Mouse (Mus musculus) midbrain, embryonic 12.5 days (tissue): ENCODE results near the gene Flot2. TPM values are rescaled to one million over a fixed set of nuclear protein-coding genes. Genes with fewer than 3 reads are reported as not detected.

Experiments used
- ATAC-seq: fragments of 200-750 bp; cut with Nextera tagmentation; 2 replicates; pipeline ENCODE4 v1.8.0; 2017; ENCODE audit warnings: low read depth, moderate TSS enrichment, moderate library complexity; ENCODE audit not compliant: low FRiP score
- H3K27ac ChIP-seq: fragments of 300-500 bp; sonication (generic); replicated peaks from 2 replicates; pipeline ENCODE4 v1.5.1; 2016; ENCODE audit warnings: mild to moderate bottlenecking
- H3K27me3 ChIP-seq: fragments of 300-500 bp; sonication (generic); 2 replicates; pipeline ENCODE4 v1.6.1; 2016; ENCODE audit warnings: mild to moderate bottlenecking
- H3K36me3 ChIP-seq: fragments of 300-500 bp; sonication (generic); 2 replicates; pipeline ENCODE4 v1.6.1; 2016
- H3K4me1 ChIP-seq: fragments of 300-500 bp; sonication (generic); 2 replicates; pipeline ENCODE4 v1.6.1; 2016
- H3K4me2 ChIP-seq: fragments of 300-500 bp; sonication (generic); replicated peaks from 2 replicates; pipeline ENCODE4 v1.6.1; 2016; ENCODE audit warnings: mild to moderate bottlenecking, moderate library complexity
- H3K4me3 ChIP-seq: fragments of 300-500 bp; sonication (generic); 2 replicates; pipeline ENCODE4 v1.5.1; 2016; ENCODE audit warnings: mild to moderate bottlenecking
- H3K9ac ChIP-seq: fragments of 300-500 bp; sonication (generic); replicated peaks from 2 replicates; pipeline ENCODE4 v1.6.1; 2016; ENCODE audit warnings: mild to moderate bottlenecking, moderate library complexity
- H3K9me3 ChIP-seq: fragments of 300-500 bp; sonication (generic); 2 replicates; pipeline ENCODE4 v1.6.1; 2016; ENCODE audit warnings: mild to moderate bottlenecking
- WGBS: fragments of 180-500 bp; shearing (Covaris S2); methylation state at CpG from one replicate; pipeline ENCODE4 v1.1.7; 2016; 5-methylcytosine and 5-hydroxymethylcytosine counted together
- polyA plus RNA-seq: library from polyadenylated mRNA; unstranded; fragments of >200 nt; fragmentation: Nextera tagmentation; extraction: Ambion mirVana; gene quantifications from 2 replicates; pipeline ENCODE4 v1.2.1, GENCODE M21; 2016

The Flot2 gene
- polyA plus RNA-seq: 64.8 and 67.0 TPM in 2 replicates

DNA sequence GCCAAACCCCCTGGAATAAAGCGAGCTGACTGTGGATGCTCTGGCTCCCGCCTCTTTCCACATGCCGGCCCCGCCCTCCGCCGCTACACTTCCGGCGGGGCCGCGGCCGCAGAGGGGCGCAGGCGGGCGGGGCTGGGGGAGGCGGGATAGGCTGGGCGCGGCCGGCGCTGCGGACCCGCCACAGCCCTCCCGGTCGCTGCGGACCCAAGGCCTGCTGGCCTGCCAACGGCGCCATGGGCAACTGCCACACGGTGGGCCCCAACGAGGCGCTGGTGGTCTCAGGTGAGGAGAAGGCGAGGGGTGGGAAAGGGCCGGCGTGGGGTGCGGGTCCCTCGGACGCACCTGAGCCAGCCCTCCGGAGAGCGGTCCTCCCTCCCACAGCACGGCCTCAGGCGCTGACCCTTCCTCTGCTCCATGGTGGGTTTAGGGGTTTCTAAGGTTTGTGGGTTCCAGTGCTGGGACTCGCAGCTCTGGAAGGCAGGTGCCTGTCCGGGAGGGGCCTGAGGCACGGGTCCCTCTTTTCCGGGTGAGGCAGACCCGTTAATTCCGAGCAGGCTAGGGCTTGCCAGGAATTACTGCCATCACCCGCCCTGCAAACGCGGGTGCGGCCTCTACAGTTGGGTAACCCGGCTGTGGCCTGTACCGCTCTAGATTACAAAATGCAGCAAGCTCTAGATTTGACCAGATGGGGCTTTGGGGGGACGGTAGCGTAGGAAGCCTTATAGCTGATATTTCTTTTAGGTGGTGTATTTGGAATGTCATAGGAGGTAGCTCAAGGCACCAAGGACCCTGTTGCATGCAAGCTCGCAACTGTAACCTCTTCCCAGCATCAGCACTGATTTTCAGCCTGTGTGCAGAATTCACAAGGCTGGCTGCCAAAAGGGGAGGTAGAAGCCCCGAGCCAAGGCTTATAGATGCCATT is at the start of gene Flot2:
Gene Flot2, plus strand, starts transcription at position 101 of the 922 bp plus-strand sequence.
- Histone ChIP-seq H3K4me1 (peaks cover 22% of the 10 kb centered on the region), H3K9ac (peak within 1 kb of the TSS; percentile 91), H3K4me2 (peak within 1 kb of the TSS; percentile 80), H3K4me3 (peak within 1 kb of the TSS; percentile 87), H3K9me3 (no peaks in the 10 kb centered on the region), H3K27me3 (no peaks in the 10 kb centered on the region), H3K27ac (peak within 1 kb of the TSS; percentile 78), H3K36me3 (peaks cover 23% of the 10 kb centered on the region)
- ATAC-seq: peak; percentile 91
- WGBS: 2% methylated on average over 42 of the region's 55 CpGs

DNA sequence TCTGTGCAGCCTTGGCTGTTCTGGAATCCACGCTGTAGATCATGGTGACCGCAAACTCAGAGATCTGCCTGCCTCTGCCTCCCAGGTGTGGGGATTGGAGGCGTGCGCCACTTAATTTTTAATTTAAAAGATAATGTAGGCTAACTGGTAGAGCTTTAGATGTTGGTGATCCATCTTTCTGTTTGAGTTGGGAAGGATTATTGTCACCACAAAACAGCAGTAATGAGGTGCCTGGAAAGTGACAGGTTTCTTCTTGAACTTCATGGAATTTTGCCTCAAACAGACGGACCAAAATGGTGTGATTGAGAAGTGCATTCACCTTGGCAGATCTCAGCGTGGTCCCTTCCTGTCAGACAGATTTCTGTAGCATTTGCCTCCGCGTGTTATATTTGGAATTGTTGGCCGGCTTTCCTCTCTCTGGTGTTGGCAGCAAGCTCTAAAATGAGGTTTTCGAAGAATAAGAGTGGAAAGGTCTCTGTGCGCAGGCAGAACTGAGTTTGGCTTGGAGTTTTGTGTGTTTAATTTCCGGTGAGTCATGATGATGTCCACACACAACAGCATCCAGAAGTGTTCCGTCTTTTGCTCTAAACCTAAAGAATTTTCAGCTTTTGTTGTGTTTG is 48.5 kb upstream of the Flot2 start:
- H3K27ac ChIP-seq: no peak overlapping the region
- H3K9ac ChIP-seq: no peak overlapping the region
- H3K9me3 ChIP-seq: no peaks in the 10 kb centered on the region
- H3K27me3 ChIP-seq: no peaks in the 10 kb centered on the region
- peaks cover 13% of the 10 kb centered on the region for H3K4me1 ChIP-seq
- WGBS: 93% methylated on average over 13 of the region's 13 CpGs
- peaks cover 38% of the 10 kb centered on the region for H3K36me3 ChIP-seq
- no peak for ATAC-seq
- no peak overlapping the region for H3K4me3 ChIP-seq
- no peak overlapping the region for H3K4me2 ChIP-seq

DNA sequence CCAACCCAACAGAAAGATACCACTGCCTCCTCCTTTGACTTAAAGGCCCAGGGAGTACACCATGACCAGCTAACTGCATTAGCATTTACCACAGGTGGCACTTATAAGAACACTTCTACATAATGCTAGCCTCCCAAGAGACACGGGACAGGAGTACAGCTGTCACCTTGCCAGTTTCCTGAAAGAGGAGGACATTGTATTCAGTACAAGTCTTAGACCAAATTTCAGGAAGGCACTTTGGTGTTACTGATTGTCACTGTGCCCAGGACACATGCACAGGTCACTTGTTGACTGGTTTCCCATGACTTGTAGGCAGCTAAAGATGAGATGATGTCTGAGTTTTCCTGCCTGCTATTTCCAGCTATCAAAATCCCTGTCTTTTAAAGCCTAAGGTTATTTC is 42.2 kb upstream of the Flot2 start:
- H3K4me2 ChIP-seq: no peak overlapping the region
- H3K4me3 ChIP-seq: no peak overlapping the region
- H3K27me3 ChIP-seq: no peaks in the 10 kb centered on the region
- no peak for ATAC-seq
- H3K27ac ChIP-seq: no peak overlapping the region
- no peaks in the 10 kb centered on the region for H3K4me1 ChIP-seq
- no peaks in the 10 kb centered on the region for H3K9me3 ChIP-seq
- no peak overlapping the region for H3K9ac ChIP-seq
- peaks cover 22% of the 10 kb centered on the region for H3K36me3 ChIP-seq
- 81% methylated on average over 1 of the region's 1 CpGs for WGBS

DNA sequence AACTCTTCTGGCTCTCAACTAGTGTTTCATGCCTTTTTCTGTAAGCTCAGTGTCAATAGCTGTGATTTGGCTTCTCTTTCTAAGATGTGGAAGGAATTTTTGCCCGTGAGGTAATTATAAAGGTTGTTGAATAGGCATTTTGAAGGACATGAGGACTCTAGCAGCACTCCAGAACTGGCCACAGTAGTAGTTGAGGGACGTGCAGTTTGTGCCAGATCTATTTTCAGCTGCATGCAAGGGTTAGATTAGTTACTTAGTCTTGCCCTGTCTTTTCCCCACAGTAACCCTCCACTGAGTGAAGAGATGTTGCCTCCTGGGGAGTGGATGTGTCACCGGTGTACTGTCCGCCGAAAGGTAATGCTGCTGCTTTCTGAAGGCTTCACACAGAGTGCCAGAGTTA is 31.3 kb upstream of the Flot2 start:
- H3K9ac ChIP-seq: no peak overlapping the region
- H3K36me3 ChIP-seq: peaks cover 57% of the 10 kb centered on the region
- no peak overlapping the region for H3K4me3 ChIP-seq
- H3K9me3 ChIP-seq: no peaks in the 10 kb centered on the region
- WGBS: 97% methylated on average over 5 of the region's 5 CpGs
- 0 out of 2 replicates have a peak, but pooled peaks cover 2% of the 10 kb centered on the region for H3K4me1 ChIP-seq
- no peak overlapping the region for H3K27ac ChIP-seq
- no peak for ATAC-seq
- H3K4me2 ChIP-seq: no peak overlapping the region
- no peaks in the 10 kb centered on the region for H3K27me3 ChIP-seq

DNA sequence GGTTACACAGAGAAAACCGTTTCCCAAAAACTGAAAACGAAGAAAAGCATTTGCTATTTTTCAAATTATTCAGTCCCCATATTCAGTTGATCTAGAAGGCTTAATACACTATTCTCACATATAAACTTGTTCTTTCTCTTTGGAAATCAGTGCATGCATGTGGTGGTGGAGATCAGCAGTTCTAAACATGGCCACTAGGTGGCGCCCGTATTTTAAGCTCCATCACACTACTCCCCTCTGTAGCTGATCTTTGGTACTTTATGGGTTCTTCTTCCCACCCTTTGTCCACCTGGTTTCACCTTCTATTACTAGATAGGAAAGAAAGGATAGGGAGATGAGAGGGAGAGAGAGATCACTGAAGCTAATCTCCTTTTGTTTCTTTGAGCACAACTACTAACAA is 18.1 kb upstream of the Flot2 start:
- Histone ChIP-seq H3K4me1 (no peaks in the 10 kb centered on the region), H3K27ac (no peak overlapping the region), H3K4me3 (no peak overlapping the region), H3K36me3 (peaks cover 89% of the 10 kb centered on the region), H3K27me3 (no peaks in the 10 kb centered on the region), H3K9me3 (no peaks in the 10 kb centered on the region), H3K4me2 (no peak overlapping the region), H3K9ac (no peak overlapping the region)
- ATAC-seq: peak; percentile 49; the same call in 1 of the 2 replicates
- 24% methylated on average over 4 of the region's 4 CpGs for WGBS

DNA sequence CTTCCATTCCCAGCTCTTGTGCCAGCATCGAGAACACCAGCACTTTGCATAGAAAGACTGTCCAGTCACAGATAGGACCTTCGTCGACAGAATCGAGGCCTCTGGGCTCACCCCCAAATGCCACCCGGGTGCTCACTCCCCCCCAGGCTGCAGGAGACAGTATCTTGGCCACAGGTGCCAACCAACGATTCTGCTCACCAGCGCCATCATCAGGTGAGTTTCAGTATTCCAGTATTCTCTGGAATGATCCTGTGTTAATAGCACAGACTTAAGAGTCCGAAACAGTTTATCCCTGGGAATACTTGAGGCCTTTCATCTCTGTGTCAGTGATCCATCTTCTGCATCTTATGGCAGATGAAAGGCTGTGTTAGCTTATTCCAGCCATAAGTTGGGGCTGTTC is 14.1 kb upstream of the Flot2 start:
- WGBS: 89% methylated on average over 8 of the region's 8 CpGs
- peaks cover 88% of the 10 kb centered on the region for H3K36me3 ChIP-seq
- H3K4me3 ChIP-seq: no peak overlapping the region
- ATAC-seq: no peak
- H3K9me3 ChIP-seq: no peaks in the 10 kb centered on the region
- H3K4me2 ChIP-seq: no peak overlapping the region
- no peaks in the 10 kb centered on the region for H3K27me3 ChIP-seq
- H3K4me1 ChIP-seq: no peaks in the 10 kb centered on the region
- no peak overlapping the region for H3K9ac ChIP-seq
- no peak overlapping the region for H3K27ac ChIP-seq

DNA sequence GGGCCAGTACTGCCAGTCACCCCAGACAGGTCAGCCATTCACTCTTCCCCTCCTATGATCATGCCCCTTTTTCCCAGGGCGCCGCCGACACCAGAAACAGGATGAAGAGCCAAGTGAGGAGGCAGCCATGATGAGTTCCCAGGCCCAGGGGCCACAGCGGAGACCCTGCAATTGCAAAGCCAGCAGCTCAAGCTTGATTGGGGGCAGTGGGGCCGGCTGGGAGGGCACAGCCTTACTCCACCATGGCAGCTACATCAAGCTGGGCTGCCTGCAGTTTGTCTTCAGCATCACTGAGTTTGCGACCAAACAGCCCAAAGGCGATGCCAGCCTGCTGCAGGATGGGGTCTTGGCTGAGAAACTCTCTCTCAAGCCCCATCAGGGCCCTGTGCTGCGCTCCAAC is 8.5 kb upstream of the Flot2 start:
- Histone ChIP-seq H3K4me1 (peaks cover 15% of the 10 kb centered on the region), H3K4me3 (no peak overlapping the region), H3K9me3 (no peaks in the 10 kb centered on the region), H3K4me2 (no peak overlapping the region), H3K36me3 (peaks cover 56% of the 10 kb centered on the region), H3K27me3 (no peaks in the 10 kb centered on the region), H3K27ac (no peak overlapping the region), H3K9ac (peak overlapping the region; percentile 15; the same call in 1 of the 2 replicates)
- WGBS: 90% methylated on average over 8 of the region's 8 CpGs
- no peak for ATAC-seq

DNA sequence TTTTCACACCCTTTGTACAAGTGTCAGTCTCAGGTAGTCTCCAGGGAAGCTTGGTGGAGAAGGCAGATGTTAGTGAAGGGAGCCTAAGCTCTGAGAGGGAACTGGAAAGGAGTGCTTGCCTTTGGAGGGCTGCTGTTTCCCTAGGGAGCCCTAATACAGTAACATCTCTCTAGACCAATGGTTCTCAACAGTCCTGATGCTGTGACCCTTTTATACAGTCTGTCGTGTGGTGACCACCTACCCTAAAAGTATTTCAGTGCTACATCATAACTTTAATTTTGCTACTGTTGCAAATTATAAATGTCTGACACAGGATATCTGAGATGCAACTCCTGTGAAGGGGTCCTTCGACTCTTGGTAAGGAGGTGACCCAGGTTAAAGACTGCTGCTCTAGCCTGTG is 7.1 kb upstream of the Flot2 start:
- Histone ChIP-seq H3K36me3 (peaks cover 51% of the 10 kb centered on the region), H3K4me1 (peaks cover 15% of the 10 kb centered on the region), H3K9me3 (no peaks in the 10 kb centered on the region), H3K9ac (no peak overlapping the region), H3K27ac (no peak overlapping the region), H3K27me3 (no peaks in the 10 kb centered on the region), H3K4me3 (no peak overlapping the region), H3K4me2 (no peak overlapping the region)
- no peak for ATAC-seq
- 68% methylated on average over 2 of the region's 2 CpGs for WGBS

DNA sequence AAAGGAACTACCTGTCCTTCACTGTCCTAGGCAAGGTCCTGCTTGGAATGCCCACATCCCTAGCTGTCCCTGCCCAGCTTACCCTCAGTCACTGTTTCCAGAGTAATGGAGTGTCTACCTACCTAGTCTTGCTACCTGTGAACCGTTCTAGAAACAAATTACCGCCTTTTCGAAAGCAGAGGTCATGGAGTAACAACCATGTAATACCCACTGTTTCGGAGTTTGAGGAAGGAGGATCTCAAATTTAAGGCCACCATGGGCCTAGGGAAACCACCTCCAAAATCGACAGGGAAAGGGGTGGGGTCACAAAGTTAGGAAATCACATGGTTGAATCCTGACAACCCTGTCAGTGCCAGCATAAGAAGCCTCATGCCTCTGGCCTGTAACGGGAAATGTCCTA is 6.3 kb upstream of the Flot2 start:
- ATAC-seq: no peak; the same call in 1 of the 2 replicates
- H3K36me3 ChIP-seq: peaks cover 43% of the 10 kb centered on the region

DNA sequence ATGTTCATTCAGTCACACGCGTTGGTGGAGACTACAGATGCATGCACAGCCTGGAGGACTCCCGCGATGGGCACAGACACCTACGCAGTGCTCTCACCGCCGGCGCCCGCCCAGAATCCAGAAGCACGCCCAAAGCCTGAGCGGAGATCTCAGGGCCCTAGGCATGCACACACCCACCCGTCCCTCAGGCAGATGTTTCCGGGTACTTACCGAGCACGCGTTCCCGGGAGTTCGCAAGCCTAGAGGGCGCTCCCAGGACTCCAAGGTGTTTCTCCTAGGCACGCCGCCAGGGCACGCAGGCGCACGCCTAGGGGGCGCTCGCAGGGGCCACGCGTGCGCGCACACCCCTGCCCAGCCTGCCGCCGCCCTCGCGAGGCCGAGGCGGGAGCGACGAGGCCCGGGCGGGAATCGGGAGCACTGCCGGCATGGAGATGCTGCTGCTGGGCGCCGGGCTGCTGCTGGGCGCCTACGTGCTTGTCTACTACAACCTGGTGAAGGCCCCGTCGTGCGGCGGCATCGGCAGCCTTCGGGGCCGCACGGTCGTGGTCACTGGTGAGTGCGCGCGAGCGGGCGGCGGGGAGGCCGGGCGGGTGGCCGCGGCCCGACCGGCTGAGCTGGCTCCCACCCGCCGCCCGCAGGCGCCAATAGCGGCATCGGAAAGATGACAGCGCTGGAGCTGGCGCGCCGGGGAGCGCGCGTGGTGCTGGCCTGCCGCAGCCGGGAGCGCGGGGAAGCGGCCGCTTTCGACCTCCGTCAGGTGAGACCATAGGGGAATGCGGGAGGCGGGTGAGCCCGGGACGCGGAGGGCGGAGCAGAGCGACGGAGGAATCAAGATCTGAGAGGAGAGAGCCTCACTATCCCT is 5.6 kb upstream of the Flot2 start, which contains the start of gene Dhrs13:
Gene Dhrs13, plus strand, starts transcription at position 334 of the 862 bp plus-strand sequence.
- under 1% methylated on average over 94 of the region's 96 CpGs for WGBS
- no peaks in the 10 kb centered on the region for H3K9me3 ChIP-seq
- H3K27me3 ChIP-seq: no peaks in the 10 kb centered on the region
- peak within 1 kb of the TSS; percentile 80 for H3K9ac ChIP-seq
- H3K4me2 ChIP-seq: peak within 1 kb of the TSS; percentile 86
- H3K27ac ChIP-seq: peak within 1 kb of the TSS; percentile 94
- peaks cover 35% of the 10 kb centered on the region for H3K36me3 ChIP-seq
- H3K4me1 ChIP-seq: peaks cover 16% of the 10 kb centered on the region
- peak; percentile 87 for ATAC-seq
- peak within 1 kb of the TSS; percentile 68 for H3K4me3 ChIP-seq

More for the DNA sequence above, 6.3 kb upstream of the Flot2 start:
- no peaks in the 10 kb centered on the region for H3K9me3 ChIP-seq
- peak overlapping the region; percentile 68; the same call in 1 of the 2 replicates for H3K4me3 ChIP-seq
- H3K27me3 ChIP-seq: no peaks in the 10 kb centered on the region
- peaks cover 15% of the 10 kb centered on the region for H3K4me1 ChIP-seq
- peak overlapping the region; percentile 86 for H3K4me2 ChIP-seq
- WGBS: 43% methylated on average over 6 of the region's 6 CpGs
- no peak overlapping the region for H3K9ac ChIP-seq
- peak overlapping the region; percentile 94 for H3K27ac ChIP-seq

DNA sequence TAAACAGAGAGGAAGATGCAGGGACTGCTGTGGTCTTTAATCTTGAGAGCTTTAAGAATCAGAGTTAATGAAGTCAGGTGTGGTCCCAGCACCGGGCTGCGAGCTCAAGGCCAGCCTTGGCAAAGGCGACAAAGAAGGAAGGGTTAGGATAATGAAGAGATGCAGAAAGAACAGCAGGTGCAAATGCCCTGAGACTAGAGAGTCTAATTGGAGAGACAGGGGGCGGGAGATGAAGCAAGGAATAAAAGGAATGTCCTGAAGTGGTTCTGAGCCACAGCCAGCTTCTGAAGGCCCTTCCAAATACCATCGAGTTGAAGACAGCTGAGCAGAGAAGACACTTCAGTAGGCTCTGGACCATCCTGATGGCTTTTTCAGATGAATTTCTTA is 4.9 kb upstream of the Flot2 start:
- 7% methylated on average over 5 of the region's 5 CpGs for WGBS
- H3K4me1 ChIP-seq: peaks cover 21% of the 10 kb centered on the region
- no peak for ATAC-seq

More for the DNA sequence above, 4.9 kb upstream of the Flot2 start:
- Histone ChIP-seq H3K36me3 (peaks cover 29% of the 10 kb centered on the region), H3K9ac (peak overlapping the region; percentile 80), H3K27me3 (no peaks in the 10 kb centered on the region), H3K9me3 (no peaks in the 10 kb centered on the region), H3K27ac (peak overlapping the region; percentile 94), H3K4me2 (peak overlapping the region; percentile 86), H3K4me3 (peak overlapping the region; percentile 68)
